Mouse (Mus musculus) liver, postnatal 0 days (tissue): ENCODE measurements around the gene Meioc.

Experiments used
- CTCF ChIP-seq: sonication (generic); IDR thresholded peaks from 2 replicates; pipeline ENCODE4 v1.5.1; 2016; ENCODE audit warnings: antibody characterized with exemption, low read depth
- EP300 ChIP-seq: IDR thresholded peaks from 2 replicates; pipeline ENCODE4 v1.6.1; 2016; ENCODE audit warnings: antibody characterized with exemption, low read depth, mild to moderate bottlenecking

GRCm38 (mm10) chr11:102632725-102633124 lies 30.8 kb upstream of the Meioc start:
- TF ChIP-seq CTCF (no peak), EP300 (no peak)
